Mouse (Mus musculus) heart, embryonic 11.5 days (tissue): ENCODE data around the gene Usp22. TPM values are rescaled to one million over a fixed set of nuclear protein-coding genes. Genes with fewer than 3 reads are reported as not detected.
"Not testable (repeated sequence)": the region's sequence is repeated elsewhere in the genome, so short reads cannot be mapped to it uniquely, and the experiment has no call there.

Experiments
- ATAC-seq: fragments of 200-750 bp; cut with Nextera tagmentation; replicated peaks from 2 replicates; pipeline ENCODE4 v1.8.0; 2017; ENCODE audit warnings: moderate library complexity; ENCODE audit not compliant: insufficient number of reproducible peaks, low FRiP score, low TSS enrichment
- H3K27ac ChIP-seq: fragments of 300-500 bp; sonication (generic); 2 replicates; pipeline ENCODE4 v1.5.1; 2014; ENCODE audit warnings: mild to moderate bottlenecking, low read depth, low read length
- H3K27me3 ChIP-seq: fragments of 300-500 bp; sonication (generic); 2 replicates; pipeline ENCODE4 v1.6.1; 2014; ENCODE audit warnings: mild to moderate bottlenecking, low read length, mixed read lengths; ENCODE audit not compliant: control insufficient read depth, insufficient read depth
- H3K36me3 ChIP-seq: fragments of 300-500 bp; sonication (generic); 2 replicates; pipeline ENCODE4 v1.6.1; 2014; ENCODE audit warnings: mild to moderate bottlenecking, low read length, moderate library complexity, mixed read lengths; ENCODE audit not compliant: control insufficient read depth, insufficient read depth
- H3K4me1 ChIP-seq: fragments of 300-500 bp; sonication (generic); 2 replicates; pipeline ENCODE4 v1.6.1; 2014; ENCODE audit warnings: low read length; ENCODE audit not compliant: control insufficient read depth, insufficient read depth
- H3K4me2 ChIP-seq: fragments of 300-500 bp; sonication (generic); 2 replicates; pipeline ENCODE4 v1.6.1; 2014; ENCODE audit warnings: mild to moderate bottlenecking, moderate library complexity
- H3K4me3 ChIP-seq: fragments of 300-500 bp; sonication (generic); 2 replicates; pipeline ENCODE4 v1.5.1; 2014; ENCODE audit warnings: low read depth, low read length
- H3K9ac ChIP-seq: fragments of 300-500 bp; sonication (generic); 2 replicates; pipeline ENCODE4 v1.6.1; 2014; ENCODE audit warnings: mild to moderate bottlenecking, low read depth, low read length, moderate library complexity
- H3K9me3 ChIP-seq: fragments of 300-500 bp; sonication (generic); replicated peaks from 2 replicates; pipeline ENCODE4 v1.6.1; 2016; ENCODE audit warnings: low read length; ENCODE audit not compliant: control insufficient read depth
- WGBS: fragments of 180-500 bp; shearing (Covaris S2); extraction: QIAGEN DNeasy Blood & Tissue Kit; methylation state at CpG from one replicate; pipeline ENCODE4 v1.1.7; 2014; ENCODE audit not compliant: insufficient replicate concordance; 5-methylcytosine and 5-hydroxymethylcytosine counted together
- polyA plus RNA-seq: library from polyadenylated mRNA; unstranded; fragments of >200 nt; fragmentation: Nextera tagmentation; extraction: Ambion mirVana; gene quantifications from 2 replicates; pipeline ENCODE4 v1.2.1, GENCODE M21; 2014

The Usp22 gene
- polyA plus RNA-seq, 1 experiment from 2014 or later: 95.0 TPM

DNA sequence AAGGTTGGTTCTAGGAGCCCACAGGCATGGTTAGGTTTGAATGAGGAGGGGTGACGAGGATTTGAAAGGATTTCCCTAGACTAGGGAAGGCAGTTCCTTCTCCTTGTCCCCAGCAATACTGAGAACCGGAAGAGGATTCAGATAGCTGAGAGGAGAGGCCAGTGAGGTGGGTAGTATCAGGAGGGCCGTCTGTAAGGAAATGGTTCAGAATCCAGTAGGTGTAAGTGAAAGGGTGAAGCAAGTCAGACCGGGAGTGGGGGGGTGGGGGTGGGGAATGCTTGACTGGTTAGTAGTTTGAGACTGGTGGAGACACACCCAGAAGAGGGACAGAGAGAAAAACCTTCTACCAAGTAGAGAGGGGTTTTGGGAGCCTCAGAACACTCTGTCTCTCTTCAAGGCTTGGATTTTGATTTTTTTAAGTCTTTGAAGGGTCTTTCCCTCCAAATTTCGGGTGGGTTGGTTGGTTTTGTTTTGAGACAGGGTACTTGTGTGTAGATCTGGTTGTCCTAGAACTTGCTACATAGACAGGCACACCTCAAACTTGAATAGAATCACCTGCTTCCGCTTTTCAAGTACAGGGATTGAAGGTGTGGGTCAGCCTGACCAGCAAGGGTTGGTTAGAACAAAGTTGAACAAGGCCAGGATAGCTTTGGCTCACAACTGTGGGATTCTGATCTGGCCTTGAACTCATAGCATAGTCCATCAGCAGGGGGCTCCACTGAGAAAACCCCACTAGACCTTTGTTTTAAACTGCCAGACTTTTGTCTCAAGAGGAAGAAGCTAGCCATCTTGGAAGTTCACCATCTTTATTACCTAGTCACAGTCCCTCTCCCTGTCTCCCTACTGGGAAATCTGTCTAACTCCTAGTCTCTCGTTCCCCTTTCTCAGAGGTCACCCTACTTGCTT lies 31.0 kb downstream of the Usp22 start:
- H3K36me3 ChIP-seq: no peaks in the 10 kb centered on the region
- 0 out of 2 replicates have a peak overlapping the region, but pooled peaks have one; percentile 9 for H3K4me2 ChIP-seq
- 60% methylated on average over 7 of the region's 7 CpGs for WGBS
- no peak overlapping the region for H3K27ac ChIP-seq
- peaks cover 9% of the 10 kb centered on the region; the same call in 1 of the 2 replicates for H3K27me3 ChIP-seq
- H3K9me3 ChIP-seq: no peaks in the 10 kb centered on the region
- H3K9ac ChIP-seq: no peak overlapping the region
- no peak for ATAC-seq
- 0 out of 2 replicates have a peak, but pooled peaks cover 6% of the 10 kb centered on the region for H3K4me1 ChIP-seq
- no peak overlapping the region for H3K4me3 ChIP-seq

DNA sequence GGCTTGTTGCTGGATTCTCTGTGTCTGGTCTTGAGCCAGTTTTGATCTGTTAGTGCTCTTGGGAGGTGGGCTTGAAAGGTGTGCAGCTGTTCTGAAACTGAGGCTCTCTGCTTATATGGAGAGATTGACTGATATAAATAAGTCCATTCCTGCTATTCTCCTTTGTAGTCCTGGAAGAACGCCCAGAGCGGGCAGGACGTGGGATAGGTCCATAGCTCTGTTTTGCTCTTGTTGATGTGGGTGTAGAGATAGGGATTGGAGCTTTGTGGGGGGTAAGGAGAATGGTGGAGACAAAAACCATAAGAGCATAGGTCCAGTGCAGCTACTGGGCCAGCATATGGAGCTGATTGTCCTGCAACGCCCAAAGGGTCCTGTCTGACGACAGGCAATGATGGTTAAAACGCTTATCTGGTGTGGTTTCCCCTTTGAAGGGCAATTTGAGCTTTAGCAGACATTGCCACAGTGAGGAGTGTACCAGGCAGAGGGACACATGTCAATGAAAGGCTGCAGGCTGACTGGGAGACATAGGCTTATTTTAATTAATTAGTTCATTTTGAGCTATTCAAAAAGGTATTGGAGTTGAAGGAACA lies 31.8 kb downstream of the Usp22 start:
- Histone ChIP-seq H3K9ac (no peak overlapping the region), H3K27ac (no peak overlapping the region)
- 47% methylated on average over 6 of the region's 6 CpGs for WGBS

DNA sequence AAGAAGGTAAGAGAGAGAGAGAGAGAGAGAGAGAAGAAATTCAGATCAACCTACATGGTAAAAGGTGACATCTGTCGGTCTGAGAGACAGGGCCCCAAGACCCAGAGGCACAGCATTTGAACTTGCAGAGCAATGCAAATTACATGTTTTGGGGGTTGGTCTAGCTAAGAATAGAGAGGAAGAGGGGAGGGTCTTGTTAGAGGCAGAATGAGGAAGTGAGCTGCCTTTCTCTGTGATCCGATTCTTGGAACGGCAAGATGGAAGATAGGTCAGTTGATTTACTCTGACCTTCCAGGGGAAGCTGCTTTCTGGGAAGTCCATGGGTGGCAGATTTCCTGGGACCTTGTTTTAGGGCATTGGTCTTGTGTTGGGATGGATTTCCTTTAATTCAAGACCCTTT lies 32.6 kb downstream of the Usp22 start:
- ATAC-seq: no peak
- Histone ChIP-seq H3K9me3 (no peaks in the 10 kb centered on the region), H3K27ac (no peak overlapping the region), H3K36me3 (no peaks in the 10 kb centered on the region), H3K27me3 (0 out of 2 replicates have a peak, but pooled peaks cover 2% of the 10 kb centered on the region), H3K4me3 (no peak overlapping the region), H3K9ac (no peak overlapping the region), H3K4me1 (0 out of 2 replicates have a peak, but pooled peaks cover 6% of the 10 kb centered on the region), H3K4me2 (no peak overlapping the region)
- WGBS: 49% methylated on average over 3 of the region's 3 CpGs

More for the DNA sequence above, 31.8 kb downstream of the Usp22 start:
- Histone ChIP-seq H3K4me2 (no peak overlapping the region), H3K4me1 (0 out of 2 replicates have a peak, but pooled peaks cover 6% of the 10 kb centered on the region), H3K9me3 (no peaks in the 10 kb centered on the region), H3K36me3 (no peaks in the 10 kb centered on the region), H3K4me3 (no peak overlapping the region), H3K27me3 (peaks cover 6% of the 10 kb centered on the region; the same call in 1 of the 2 replicates)
- ATAC-seq: no peak

DNA sequence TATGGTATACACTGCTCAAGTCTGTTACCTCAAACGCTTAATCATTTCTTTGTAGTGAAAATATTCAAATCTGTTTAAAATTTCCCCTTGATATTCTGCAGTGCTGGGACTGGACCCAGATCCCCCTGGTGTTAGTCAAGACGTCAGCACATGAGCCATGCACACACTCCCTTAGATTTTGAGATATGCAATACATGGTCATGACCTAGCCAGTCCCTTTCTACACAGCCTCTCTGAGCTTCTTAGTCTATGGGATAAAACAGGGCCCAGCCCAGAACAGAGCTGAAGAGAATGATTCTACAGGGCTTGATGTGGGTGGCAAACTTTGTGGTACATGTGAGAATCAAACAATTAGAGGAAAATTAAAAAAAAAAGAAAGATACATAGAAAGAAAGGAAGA lies 33.2 kb downstream of the Usp22 start:
- no peak overlapping the region for H3K27ac ChIP-seq
- H3K9ac ChIP-seq: no peak overlapping the region
- ATAC-seq: no peak
- 0 out of 2 replicates have a peak, but pooled peaks cover 6% of the 10 kb centered on the region for H3K4me1 ChIP-seq
- H3K4me2 ChIP-seq: no peak overlapping the region
- H3K4me3 ChIP-seq: no peak overlapping the region
- WGBS: 56% methylated on average over 2 of the region's 2 CpGs
- 0 out of 2 replicates have a peak, but pooled peaks cover 2% of the 10 kb centered on the region for H3K27me3 ChIP-seq
- H3K9me3 ChIP-seq: no peaks in the 10 kb centered on the region
- H3K36me3 ChIP-seq: no peaks in the 10 kb centered on the region

DNA sequence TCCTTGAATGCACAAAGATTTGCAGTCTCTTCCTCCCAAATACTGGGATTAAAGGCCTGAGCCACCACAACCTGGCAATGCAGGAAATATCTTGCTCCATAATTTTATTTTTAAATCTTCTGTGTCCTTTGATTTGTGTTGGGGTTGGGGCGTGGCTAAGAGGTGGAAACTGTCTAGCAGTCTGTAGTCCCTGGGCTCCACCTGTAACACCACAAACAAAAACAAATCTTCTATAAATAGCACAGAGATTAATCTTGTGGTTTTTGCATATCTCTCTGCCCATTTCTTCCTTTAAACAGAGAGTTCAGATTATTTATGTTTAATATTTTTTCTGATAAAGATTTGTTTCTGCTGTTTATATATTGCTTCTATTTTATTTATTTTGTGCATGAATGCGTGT lies 41.9 kb downstream of the Usp22 start:
- Histone ChIP-seq H3K4me2 (no peak overlapping the region), H3K36me3 (no peaks in the 10 kb centered on the region), H3K9ac (no peak overlapping the region), H3K4me3 (no peak overlapping the region), H3K27me3 (no peaks in the 10 kb centered on the region), H3K27ac (no peak overlapping the region), H3K9me3 (no peaks in the 10 kb centered on the region), H3K4me1 (no peaks in the 10 kb centered on the region)
- no peak for ATAC-seq
- WGBS: 72% methylated on average over 2 of the region's 2 CpGs

DNA sequence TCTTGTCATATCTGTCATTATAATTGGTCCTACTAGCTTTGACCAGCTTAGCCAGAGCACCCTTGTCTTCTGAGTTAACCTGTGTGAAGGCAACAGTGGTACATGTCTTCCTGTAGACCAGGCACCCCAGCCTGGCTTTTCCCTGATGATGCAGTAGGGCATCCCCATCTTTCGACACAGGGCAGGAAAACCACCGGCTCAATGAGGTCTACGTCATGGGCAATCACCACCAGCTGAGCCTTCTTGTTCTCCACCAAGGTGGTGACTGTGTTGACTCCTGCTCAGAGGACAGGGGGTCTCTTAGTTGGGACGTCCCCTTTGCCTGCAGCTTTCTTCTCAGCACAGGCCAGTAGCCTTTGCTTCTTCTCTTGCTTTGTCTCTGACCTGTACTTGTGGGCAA lies 44.2 kb downstream of the Usp22 start:
- H3K36me3 ChIP-seq, H3K4me2 ChIP-seq, H3K27me3 ChIP-seq, H3K9me3 ChIP-seq, H3K4me1 ChIP-seq, H3K9ac ChIP-seq, H3K27ac ChIP-seq, H3K4me3 ChIP-seq, ATAC-seq: not testable (repeated sequence)
- WGBS: 86% methylated on average over 4 of the region's 4 CpGs

DNA sequence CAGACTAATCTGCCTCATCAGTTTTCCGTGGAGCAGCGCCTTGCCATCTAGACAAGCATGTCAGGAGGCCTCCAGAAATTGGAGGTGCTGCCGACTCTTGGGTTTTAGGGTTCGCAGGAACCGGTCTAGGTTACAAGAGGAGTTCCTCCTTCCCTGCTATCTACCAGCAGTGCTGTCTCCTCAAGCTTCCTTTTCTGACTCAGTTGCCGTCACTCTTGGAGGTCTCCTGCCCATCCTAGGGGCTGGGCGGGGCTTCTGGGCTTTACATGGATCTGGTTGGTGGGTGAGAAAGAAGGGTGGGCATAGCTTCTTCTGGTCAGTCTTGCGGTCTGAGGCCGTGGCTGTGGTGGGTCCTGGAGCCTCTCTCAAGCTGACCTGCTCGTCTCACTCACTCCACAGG lies 45.5 kb downstream of the Usp22 start:
- H3K4me2 ChIP-seq: no peak overlapping the region
- H3K9ac ChIP-seq: no peak overlapping the region
- H3K4me1 ChIP-seq: no peaks in the 10 kb centered on the region
- ATAC-seq: no peak
- WGBS: 37% methylated on average over 10 of the region's 10 CpGs
- H3K27me3 ChIP-seq: no peaks in the 10 kb centered on the region
- H3K27ac ChIP-seq: no peak overlapping the region
- H3K36me3 ChIP-seq: no peaks in the 10 kb centered on the region
- no peak overlapping the region for H3K4me3 ChIP-seq
- H3K9me3 ChIP-seq: no peaks in the 10 kb centered on the region

DNA sequence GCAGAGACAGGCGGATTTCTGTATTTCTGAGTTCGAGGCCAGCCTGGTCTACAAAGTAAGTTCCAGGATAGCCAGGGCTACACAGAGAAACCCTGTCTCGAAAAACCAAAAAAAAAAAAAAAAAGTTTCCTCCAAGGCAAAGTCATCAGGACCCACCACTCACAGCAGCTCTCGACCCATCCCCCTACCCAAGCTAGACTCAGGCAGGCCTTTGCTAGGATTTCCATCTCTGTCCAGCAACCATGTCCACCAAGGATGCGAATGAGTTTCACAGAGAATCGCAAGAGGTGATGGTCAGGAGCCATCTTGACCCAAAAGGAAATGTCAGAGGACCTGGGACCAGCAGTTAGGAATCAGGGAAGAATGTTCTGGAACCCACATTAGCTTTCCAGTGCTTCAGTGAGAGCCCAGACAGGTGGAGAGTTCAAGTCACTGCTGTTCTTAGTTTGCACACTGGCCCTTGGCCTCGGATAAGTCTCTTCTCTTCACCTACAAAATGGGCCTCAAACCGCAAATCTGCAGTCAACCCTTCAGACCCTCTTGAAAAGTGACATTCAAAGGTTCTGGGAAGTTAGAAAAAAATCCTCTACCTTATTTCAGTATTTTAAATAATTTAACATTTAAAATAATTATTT lies 47.3 kb downstream of the Usp22 start:
- H3K4me3 ChIP-seq: no peak overlapping the region
- H3K9ac ChIP-seq: no peak overlapping the region
- no peaks in the 10 kb centered on the region for H3K27me3 ChIP-seq
- H3K9me3 ChIP-seq: no peaks in the 10 kb centered on the region
- no peak overlapping the region for H3K4me2 ChIP-seq
- no peaks in the 10 kb centered on the region for H3K36me3 ChIP-seq
- no peak for ATAC-seq
- WGBS: 86% methylated on average over 8 of the region's 8 CpGs
- H3K27ac ChIP-seq: no peak overlapping the region
- no peaks in the 10 kb centered on the region for H3K4me1 ChIP-seq
